Mouse (Mus musculus): ENCODE results near the gene Pros1. TPM values are rescaled to one million over a fixed set of nuclear protein-coding genes. Genes with fewer than 3 reads are reported as not detected.
A peak's percentile ranks its signal among the peaks of the same experiment; 100 is the strongest.

Pros1 gene
- polyA plus RNA-seq, 1 experiment from 2014 or later, result 17.4 TPM

- Histone ChIP-seq H3K4me3 (peak within 1 kb of the TSS; percentile 88), H3K4me1 (no peaks in the 10 kb centered on the region), H3K36me3 (no peaks in the 10 kb centered on the region), H3K9me3 (no peaks in the 10 kb centered on the region), H3K27ac (peak within 1 kb of the TSS; percentile 87), H3K27me3 (ENCODE audit: insufficient read depth, poor library complexity, severe bottlenecking) (no peaks in the 10 kb centered on the region)
- WGBS, result under 1% methylated on average over 52 of the region's 52 CpGs
- peak; percentile 99 for DNase-seq (ENCODE audit: low spot score)
Measured at GRCm38 (mm10) chr16:62846498-62847312, 7.4 kb upstream of the Pros1 start, which contains the start of gene Arl13b. Gene Arl13b (minus strand): TSS chr16:62847040.

- Histone ChIP-seq H3K4me3 (no peak overlapping the region), H3K27ac (no peak overlapping the region), H3K9me3 (no peaks in the 10 kb centered on the region), H3K27me3 (ENCODE audit: insufficient read depth, poor library complexity, severe bottlenecking) (no peaks in the 10 kb centered on the region), H3K4me1 (no peaks in the 10 kb centered on the region; the same call in 1 of the 2 replicates), H3K36me3 (no peaks in the 10 kb centered on the region)
- WGBS, result 78% methylated on average over 3 of the region's 3 CpGs
- no peak for DNase-seq (ENCODE audit: low spot score)
Measured at GRCm38 (mm10) chr16:62852464-62853252, 1.4 kb upstream of the Pros1 start.

- WGBS, result 17% methylated on average over 3 of the region's 3 CpGs
- Histone ChIP-seq H3K27me3 (ENCODE audit: insufficient read depth, poor library complexity, severe bottlenecking) (no peaks in the 10 kb centered on the region), H3K36me3 (no peaks in the 10 kb centered on the region), H3K4me3 (peak overlapping the region; percentile 76), H3K27ac (peak overlapping the region; percentile 93), H3K4me1 (no peaks in the 10 kb centered on the region; the same call in 1 of the 2 replicates), H3K9me3 (no peaks in the 10 kb centered on the region)
- DNase-seq (ENCODE audit: low spot score), result no peak
Measured at GRCm38 (mm10) chr16:62853611-62854126, 438 bp upstream of the Pros1 start.

DNA sequence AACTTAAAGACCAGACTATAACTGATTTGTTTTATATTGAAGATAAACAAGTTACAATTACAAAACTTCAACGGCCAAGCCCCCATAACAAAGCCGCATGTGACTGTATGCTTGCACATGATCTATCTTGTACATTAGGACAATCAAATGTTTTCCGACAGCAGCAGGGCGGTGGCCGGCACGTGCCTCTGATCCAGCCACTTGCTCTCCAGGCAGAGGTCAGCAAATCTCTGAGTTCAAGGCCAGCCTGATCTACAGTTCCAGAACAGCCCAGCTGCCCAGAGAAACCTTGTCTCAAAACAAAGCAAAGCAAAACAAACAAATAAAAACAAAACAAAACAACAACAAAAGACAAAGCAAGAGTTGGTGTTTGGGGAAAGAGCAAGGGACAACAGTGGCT, 1.3 kb downstream of the Pros1 start:
- Histone ChIP-seq H3K36me3 (no peaks in the 10 kb centered on the region), H3K27me3 (ENCODE audit: insufficient read depth, poor library complexity, severe bottlenecking) (no peaks in the 10 kb centered on the region), H3K4me3 (no peak overlapping the region; the same call in 1 of the 2 replicates), H3K27ac (no peak overlapping the region), H3K4me1 (no peaks in the 10 kb centered on the region; the same call in 1 of the 2 replicates), H3K9me3 (no peaks in the 10 kb centered on the region)
- WGBS, result 70% methylated on average over 6 of the region's 6 CpGs
- no peak for DNase-seq (ENCODE audit: low spot score)

GRCm38 (mm10) chr16:62856273-62856672, 2.2 kb downstream of the Pros1 start:
- no peaks in the 10 kb centered on the region for H3K9me3 ChIP-seq
- no peak overlapping the region for H3K27ac ChIP-seq
- no peaks in the 10 kb centered on the region for H3K36me3 ChIP-seq
- 97% methylated on average over 2 of the region's 2 CpGs for WGBS
- no peak for DNase-seq (ENCODE audit: low spot score)
- H3K27me3 ChIP-seq (ENCODE audit: insufficient read depth, poor library complexity, severe bottlenecking), result no peaks in the 10 kb centered on the region
- no peaks in the 10 kb centered on the region; the same call in 1 of the 2 replicates for H3K4me1 ChIP-seq
- no peak overlapping the region for H3K4me3 ChIP-seq

DNA sequence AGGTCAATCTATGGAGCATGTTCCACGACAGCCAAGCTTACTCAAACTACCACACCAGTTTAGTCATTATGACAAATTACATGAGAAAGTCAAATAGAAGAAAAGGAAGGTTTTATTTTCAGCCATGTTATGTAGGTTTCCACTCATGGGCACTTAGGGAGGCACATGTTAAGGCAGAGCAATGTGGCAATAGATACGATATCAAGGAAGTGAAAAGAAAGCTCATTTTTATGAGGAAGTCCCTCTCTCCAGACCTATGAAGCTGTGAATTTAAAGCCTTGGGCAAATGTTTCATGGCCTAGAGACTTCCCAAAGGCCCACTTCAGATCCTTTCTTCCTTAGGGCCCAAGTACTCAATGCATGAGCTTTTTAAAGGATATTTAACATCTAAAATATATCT, 3.4 kb downstream of the Pros1 start:
- Histone ChIP-seq H3K4me3 (no peak overlapping the region), H3K9me3 (no peaks in the 10 kb centered on the region), H3K27ac (no peak overlapping the region), H3K36me3 (no peaks in the 10 kb centered on the region), H3K4me1 (no peaks in the 10 kb centered on the region; the same call in 1 of the 2 replicates), H3K27me3 (ENCODE audit: insufficient read depth, poor library complexity, severe bottlenecking) (no peaks in the 10 kb centered on the region)
- DNase-seq (ENCODE audit: low spot score), result no peak
- 87% methylated on average over 2 of the region's 2 CpGs for WGBS

GRCm38 (mm10) chr16:62858018-62858417, 3.9 kb downstream of the Pros1 start:
- DNase-seq (ENCODE audit: low spot score), result no peak
- H3K27ac ChIP-seq, result no peak overlapping the region
- H3K9me3 ChIP-seq, result no peaks in the 10 kb centered on the region
- WGBS, result 85% methylated on average over 1 of the region's 1 CpGs
- no peaks in the 10 kb centered on the region for H3K27me3 ChIP-seq (ENCODE audit: insufficient read depth, poor library complexity, severe bottlenecking)
- no peaks in the 10 kb centered on the region for H3K36me3 ChIP-seq
- no peaks in the 10 kb centered on the region; the same call in 1 of the 2 replicates for H3K4me1 ChIP-seq
- H3K4me3 ChIP-seq, result no peak overlapping the region

GRCm38 (mm10) chr16:62860140-62860539, 6.0 kb downstream of the Pros1 start:
- no peak for DNase-seq (ENCODE audit: low spot score)
- WGBS, result 83% methylated on average over 1 of the region's 1 CpGs
- no peaks in the 10 kb centered on the region for H3K9me3 ChIP-seq
- H3K4me3 ChIP-seq, result no peak overlapping the region
- H3K27me3 ChIP-seq (ENCODE audit: insufficient read depth, poor library complexity, severe bottlenecking), result no peaks in the 10 kb centered on the region
- H3K36me3 ChIP-seq, result no peaks in the 10 kb centered on the region
- H3K27ac ChIP-seq, result no peak overlapping the region
- H3K4me1 ChIP-seq, result no peaks in the 10 kb centered on the region

DNA sequence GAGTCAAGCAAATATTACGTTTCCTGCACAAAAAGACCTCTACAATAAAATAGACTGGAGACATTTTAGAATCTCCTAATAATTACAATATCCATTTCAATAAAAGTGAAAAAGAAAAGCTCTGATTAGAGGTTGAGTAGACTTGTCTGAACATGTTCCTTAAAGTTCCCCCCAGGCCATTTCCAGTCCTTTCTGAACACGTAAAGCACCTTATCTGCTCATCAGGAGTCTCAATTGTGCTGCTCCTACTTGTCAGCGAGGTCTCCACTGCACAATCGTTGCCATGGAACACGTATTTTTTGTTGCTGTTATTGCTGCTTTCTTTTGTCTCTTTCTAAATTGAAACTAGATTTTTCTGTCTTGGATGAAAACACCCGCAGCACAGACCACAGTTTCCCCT, 7.3 kb downstream of the Pros1 start:
- no peak for DNase-seq (ENCODE audit: low spot score)
- Histone ChIP-seq H3K27me3 (ENCODE audit: insufficient read depth, poor library complexity, severe bottlenecking) (no peaks in the 10 kb centered on the region), H3K36me3 (no peaks in the 10 kb centered on the region), H3K4me3 (no peak overlapping the region), H3K27ac (no peak overlapping the region), H3K9me3 (no peaks in the 10 kb centered on the region), H3K4me1 (no peaks in the 10 kb centered on the region)
- 56% methylated on average over 6 of the region's 6 CpGs for WGBS

DNA sequence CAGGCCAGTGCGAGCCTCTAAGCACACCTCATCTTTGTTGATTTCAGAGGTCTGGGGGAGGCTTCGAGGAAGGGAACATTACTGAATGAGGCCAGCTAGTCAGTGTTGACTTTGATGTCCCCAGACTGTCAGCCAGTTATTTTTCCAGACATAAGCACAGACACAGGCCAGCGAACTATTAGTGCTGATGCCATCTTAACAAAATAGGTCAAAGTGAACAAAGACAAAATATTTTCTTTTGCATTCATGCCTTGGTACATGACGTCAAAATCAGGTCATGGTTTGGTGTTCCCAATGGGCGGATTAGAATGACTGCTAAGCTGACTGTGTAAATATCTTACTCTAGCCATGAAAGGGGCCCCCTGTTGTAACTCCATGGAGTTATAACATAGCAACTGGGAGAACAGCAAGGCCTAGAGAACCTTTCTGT, 18.6 kb downstream of the Pros1 start:
- Histone ChIP-seq H3K27ac (no peak overlapping the region), H3K9me3 (no peaks in the 10 kb centered on the region), H3K36me3 (no peaks in the 10 kb centered on the region), H3K4me3 (no peak overlapping the region), H3K4me1 (no peaks in the 10 kb centered on the region), H3K27me3 (ENCODE audit: insufficient read depth, poor library complexity, severe bottlenecking) (no peaks in the 10 kb centered on the region)
- 77% methylated on average over 5 of the region's 5 CpGs for WGBS
- DNase-seq (ENCODE audit: low spot score), result no peak

DNA sequence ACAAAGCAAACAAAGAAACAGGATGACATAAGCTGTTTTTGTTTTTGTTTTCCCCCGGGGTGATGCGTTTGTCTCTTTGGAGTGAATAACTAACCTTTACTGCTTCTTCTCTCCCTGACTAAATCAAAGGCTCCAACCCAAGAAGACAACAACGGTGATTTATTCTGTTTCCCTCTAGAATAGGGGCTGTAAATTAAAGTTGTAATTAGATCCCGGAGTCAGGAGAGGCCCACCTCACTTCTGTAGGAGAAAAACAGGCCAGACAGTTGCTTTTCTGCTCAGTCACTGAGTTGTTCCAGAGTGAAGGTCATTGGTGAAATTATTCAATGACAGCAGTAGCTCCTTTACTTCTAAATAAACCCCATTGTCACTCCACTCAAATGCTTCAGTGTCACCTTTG, 19.1 kb downstream of the Pros1 start:
- Histone ChIP-seq H3K9me3 (no peaks in the 10 kb centered on the region), H3K36me3 (no peaks in the 10 kb centered on the region), H3K4me1 (no peaks in the 10 kb centered on the region), H3K4me3 (no peak overlapping the region), H3K27ac (no peak overlapping the region), H3K27me3 (ENCODE audit: insufficient read depth, poor library complexity, severe bottlenecking) (no peaks in the 10 kb centered on the region)
- no peak for DNase-seq (ENCODE audit: low spot score)
- WGBS, result 81% methylated on average over 4 of the region's 4 CpGs

DNA sequence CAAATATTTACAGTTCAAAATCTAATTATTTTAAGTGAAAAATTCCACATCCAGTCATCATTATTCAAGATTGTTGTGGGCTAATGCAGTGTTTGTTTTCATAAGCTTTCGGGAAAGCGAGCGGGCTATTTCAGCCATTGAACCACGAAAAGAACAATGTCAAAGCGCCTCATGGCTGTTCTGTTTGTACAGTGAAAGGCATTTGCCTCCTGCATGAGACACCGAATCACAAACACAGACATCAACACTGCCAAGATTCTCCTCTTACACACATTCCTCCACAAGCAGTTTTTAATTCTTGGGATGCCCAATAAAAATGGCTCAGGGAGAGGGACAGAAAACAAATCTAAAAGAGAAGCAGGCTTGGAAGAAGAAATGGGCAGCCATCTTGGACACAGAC, 20.0 kb downstream of the Pros1 start:
- no peak for DNase-seq (ENCODE audit: low spot score)
- Histone ChIP-seq H3K27ac (no peak overlapping the region), H3K4me3 (no peak overlapping the region), H3K9me3 (no peaks in the 10 kb centered on the region), H3K36me3 (no peaks in the 10 kb centered on the region), H3K27me3 (ENCODE audit: insufficient read depth, poor library complexity, severe bottlenecking) (no peaks in the 10 kb centered on the region), H3K4me1 (no peaks in the 10 kb centered on the region)
- WGBS, result 89% methylated on average over 6 of the region's 6 CpGs

- no peaks in the 10 kb centered on the region for H3K9me3 ChIP-seq
- 89% methylated on average over 3 of the region's 3 CpGs for WGBS
- no peaks in the 10 kb centered on the region for H3K4me1 ChIP-seq
- no peak for DNase-seq (ENCODE audit: low spot score)
- H3K27me3 ChIP-seq (ENCODE audit: insufficient read depth, poor library complexity, severe bottlenecking), result no peaks in the 10 kb centered on the region
- H3K4me3 ChIP-seq, result no peak overlapping the region
- H3K27ac ChIP-seq, result no peak overlapping the region
- no peaks in the 10 kb centered on the region for H3K36me3 ChIP-seq
Measured at GRCm38 (mm10) chr16:62895824-62896223, 41.7 kb downstream of the Pros1 start.
